Mouse (Mus musculus) liver, embryonic 15.5 days (tissue): ENCODE data around the gene Map3k5. TPM values are rescaled to one million over a fixed set of nuclear protein-coding genes. Genes with fewer than 3 reads are reported as not detected.

ENCODE experiments used
- ATAC-seq: fragments of 200-750 bp; cut with Nextera tagmentation; 2 replicates; pipeline ENCODE4 v1.8.0; 2017; ENCODE audit warnings: moderate number of reproducible peaks, mild to moderate bottlenecking, moderate library complexity; ENCODE audit not compliant: insufficient read depth
- H3K27ac ChIP-seq: fragments of 300-500 bp; sonication (generic); replicated peaks from 2 replicates; pipeline ENCODE4 v1.5.1; 2015; ENCODE audit warnings: mild to moderate bottlenecking, inconsistent platforms
- H3K27me3 ChIP-seq: fragments of 300-500 bp; sonication (generic); 2 replicates; pipeline ENCODE4 v1.6.1; 2015; ENCODE audit warnings: mild to moderate bottlenecking, inconsistent platforms
- H3K36me3 ChIP-seq: fragments of 300-500 bp; sonication (generic); replicated peaks from 2 replicates; pipeline ENCODE4 v1.6.1; 2015; ENCODE audit warnings: moderate library complexity, mild to moderate bottlenecking, inconsistent platforms
- H3K4me1 ChIP-seq: fragments of 300-500 bp; sonication (generic); replicated peaks from 2 replicates; pipeline ENCODE4 v1.6.1; 2015; ENCODE audit warnings: inconsistent platforms
- H3K4me2 ChIP-seq: fragments of 300-500 bp; sonication (generic); 2 replicates; pipeline ENCODE4 v1.6.1; 2015; ENCODE audit warnings: moderate library complexity, mild to moderate bottlenecking, inconsistent platforms
- H3K4me3 ChIP-seq: fragments of 300-500 bp; sonication (generic); replicated peaks from 2 replicates; pipeline ENCODE4 v1.5.1; 2015; ENCODE audit warnings: mild to moderate bottlenecking, inconsistent platforms
- H3K9ac ChIP-seq: fragments of 300-500 bp; sonication (generic); 2 replicates; pipeline ENCODE4 v1.6.1; 2015; ENCODE audit warnings: moderate library complexity, mild to moderate bottlenecking, inconsistent platforms
- H3K9me3 ChIP-seq: fragments of 300-500 bp; sonication (generic); replicated peaks from 2 replicates; pipeline ENCODE4 v1.6.1; 2016; ENCODE audit warnings: inconsistent platforms
- WGBS: fragments of 180-500 bp; shearing (Covaris S2); methylation state at CpG from one replicate; pipeline ENCODE4 v1.1.7; 2015; ENCODE audit warnings: mixed read lengths; ENCODE audit not compliant: insufficient replicate concordance; 5-methylcytosine and 5-hydroxymethylcytosine counted together
- polyA plus RNA-seq: library from polyadenylated mRNA; unstranded; fragments of >200 nt; fragmentation: Nextera tagmentation; extraction: Ambion mirVana; gene quantifications from 2 replicates; pipeline ENCODE4 v1.2.1, GENCODE M21; 2015

The Map3k5 gene
- polyA plus RNA-seq, 1 experiment from 2014 or later: 0.79 TPM

GRCm38 (mm10) chr10:19935295-19935623 lies 987 bp downstream of the Map3k5 start:
- Histone ChIP-seq H3K36me3 (no peaks in the 10 kb centered on the region), H3K27ac (no peak overlapping the region), H3K4me1 (peaks cover 19% of the 10 kb centered on the region), H3K9me3 (no peaks in the 10 kb centered on the region), H3K4me2 (peak overlapping the region; percentile 77), H3K4me3 (peak overlapping the region; percentile 65), H3K9ac (no peak overlapping the region), H3K27me3 (peaks cover 50% of the 10 kb centered on the region)
- no peak for ATAC-seq
- 8% methylated on average over 10 of the region's 10 CpGs for WGBS

GRCm38 (mm10) chr10:19935821-19936367 lies 1.6 kb downstream of the Map3k5 start:
- Histone ChIP-seq H3K36me3 (no peaks in the 10 kb centered on the region), H3K9ac (no peak overlapping the region), H3K4me2 (peak overlapping the region; percentile 77), H3K27me3 (peaks cover 50% of the 10 kb centered on the region), H3K4me3 (0 out of 2 replicates have a peak overlapping the region, but pooled peaks have one; percentile 65), H3K27ac (no peak overlapping the region), H3K4me1 (peaks cover 19% of the 10 kb centered on the region), H3K9me3 (no peaks in the 10 kb centered on the region)
- ATAC-seq: no peak
- WGBS: 55% methylated on average over 4 of the region's 4 CpGs

DNA sequence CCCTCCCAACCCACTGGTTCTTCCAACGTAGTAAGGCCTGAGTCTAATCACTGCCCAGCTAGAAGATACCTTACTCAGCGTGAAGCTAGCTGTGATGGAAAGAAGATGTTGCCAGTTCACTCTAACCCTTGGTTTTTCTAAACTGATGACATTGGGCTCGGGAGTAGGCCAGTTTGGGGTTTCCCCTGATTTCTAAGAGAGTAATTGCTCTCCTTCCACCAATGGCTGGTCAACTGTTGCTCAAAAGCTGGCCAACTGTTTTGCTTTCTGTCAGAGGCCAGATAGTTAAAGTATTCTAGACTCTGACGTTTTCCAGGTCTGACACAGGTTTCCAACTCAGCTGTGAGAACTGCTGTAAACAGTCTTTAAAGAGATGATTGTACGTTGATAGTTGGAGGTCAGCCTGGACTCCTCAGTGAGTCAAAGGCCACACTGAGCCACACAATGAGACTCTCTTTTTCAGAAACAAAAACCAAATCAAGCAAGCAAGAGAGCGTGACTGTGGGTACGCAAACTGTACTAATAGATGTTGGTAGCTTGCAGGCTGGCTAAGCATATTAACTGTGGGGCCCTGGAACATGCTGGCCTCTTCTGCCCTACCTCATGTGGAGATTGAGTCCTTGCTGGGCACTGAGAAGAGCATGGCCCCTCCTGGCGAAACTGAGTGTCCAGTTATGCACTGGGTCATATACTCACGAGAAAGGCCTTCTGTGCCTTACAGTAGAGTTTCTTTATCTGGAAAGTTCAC lies 2.9 kb downstream of the Map3k5 start:
- peaks cover 19% of the 10 kb centered on the region for H3K4me1 ChIP-seq
- no peaks in the 10 kb centered on the region for H3K9me3 ChIP-seq
- no peak overlapping the region for H3K9ac ChIP-seq
- H3K4me3 ChIP-seq: no peak overlapping the region
- H3K27me3 ChIP-seq: peaks cover 47% of the 10 kb centered on the region
- 0 out of 2 replicates have a peak overlapping the region, but pooled peaks have one; percentile 24 for H3K27ac ChIP-seq
- 45% methylated on average over 9 of the region's 9 CpGs for WGBS
- H3K4me2 ChIP-seq: peak overlapping the region; percentile 32
- no peak for ATAC-seq
- no peaks in the 10 kb centered on the region for H3K36me3 ChIP-seq

- WGBS: 62% methylated on average over 6 of the region's 6 CpGs
- peaks cover 31% of the 10 kb centered on the region for H3K27me3 ChIP-seq
- no peaks in the 10 kb centered on the region for H3K36me3 ChIP-seq
- H3K9ac ChIP-seq: no peak overlapping the region
- no peak for ATAC-seq
- no peaks in the 10 kb centered on the region for H3K9me3 ChIP-seq
- H3K27ac ChIP-seq: no peak overlapping the region
- H3K4me1 ChIP-seq: peaks cover 19% of the 10 kb centered on the region
- H3K4me2 ChIP-seq: no peak overlapping the region
- no peak overlapping the region for H3K4me3 ChIP-seq
These were observed 4.5 kb downstream of the Map3k5 start for GRCm38 (mm10) chr10:19938738-19939137.

- Histone ChIP-seq H3K27me3 (peaks cover 25% of the 10 kb centered on the region), H3K27ac (0 out of 2 replicates have a peak overlapping the region, but pooled peaks have one; percentile 4), H3K9ac (no peak overlapping the region), H3K36me3 (no peaks in the 10 kb centered on the region), H3K4me3 (no peak overlapping the region), H3K9me3 (no peaks in the 10 kb centered on the region), H3K4me1 (peaks cover 18% of the 10 kb centered on the region), H3K4me2 (0 out of 2 replicates have a peak overlapping the region, but pooled peaks have one; percentile 13)
- no peak for ATAC-seq
- 20% methylated on average over 8 of the region's 8 CpGs for WGBS
These were observed 5.0 kb downstream of the Map3k5 start for GRCm38 (mm10) chr10:19939282-19939705.

- ATAC-seq: no peak
- Histone ChIP-seq H3K36me3 (no peaks in the 10 kb centered on the region), H3K9me3 (no peaks in the 10 kb centered on the region), H3K9ac (no peak overlapping the region), H3K4me3 (no peak overlapping the region), H3K27me3 (peaks cover 17% of the 10 kb centered on the region), H3K4me1 (peaks cover 15% of the 10 kb centered on the region), H3K4me2 (peak overlapping the region; percentile 2; the same call in 1 of the 2 replicates), H3K27ac (0 out of 2 replicates have a peak overlapping the region, but pooled peaks have one; percentile 21)
- 66% methylated on average over 7 of the region's 7 CpGs for WGBS
These were observed 5.9 kb downstream of the Map3k5 start for GRCm38 (mm10) chr10:19940127-19940526.

DNA sequence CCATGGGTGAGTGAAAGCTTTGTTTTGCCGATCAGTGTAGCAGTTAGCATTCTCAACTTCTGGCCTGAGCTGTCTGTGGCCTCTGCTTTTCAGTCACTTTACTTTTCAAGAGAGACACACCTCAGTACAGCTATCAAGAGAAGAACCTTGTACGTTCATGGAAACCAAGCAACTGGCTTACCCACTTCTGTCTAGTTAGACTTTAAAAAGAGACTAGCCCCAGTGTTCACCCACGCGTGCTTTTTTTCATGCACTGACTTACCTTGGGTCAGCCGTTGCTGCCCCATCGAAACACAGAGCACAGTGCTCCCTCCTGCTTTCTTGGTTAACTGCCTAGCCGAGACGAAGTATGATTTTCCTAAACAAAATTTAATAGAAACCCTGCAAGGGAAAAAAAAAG lies 6.4 kb downstream of the Map3k5 start:
- Histone ChIP-seq H3K9me3 (no peaks in the 10 kb centered on the region), H3K4me3 (no peak overlapping the region), H3K9ac (no peak overlapping the region), H3K4me2 (no peak overlapping the region), H3K36me3 (no peaks in the 10 kb centered on the region), H3K27ac (0 out of 2 replicates have a peak overlapping the region, but pooled peaks have one; percentile 21), H3K4me1 (peaks cover 15% of the 10 kb centered on the region), H3K27me3 (peaks cover 12% of the 10 kb centered on the region)
- WGBS: 55% methylated on average over 8 of the region's 8 CpGs
- ATAC-seq: no peak

- 12% methylated on average over 6 of the region's 6 CpGs for WGBS
These were observed 6.8 kb downstream of the Map3k5 start for GRCm38 (mm10) chr10:19941063-19941462.

DNA sequence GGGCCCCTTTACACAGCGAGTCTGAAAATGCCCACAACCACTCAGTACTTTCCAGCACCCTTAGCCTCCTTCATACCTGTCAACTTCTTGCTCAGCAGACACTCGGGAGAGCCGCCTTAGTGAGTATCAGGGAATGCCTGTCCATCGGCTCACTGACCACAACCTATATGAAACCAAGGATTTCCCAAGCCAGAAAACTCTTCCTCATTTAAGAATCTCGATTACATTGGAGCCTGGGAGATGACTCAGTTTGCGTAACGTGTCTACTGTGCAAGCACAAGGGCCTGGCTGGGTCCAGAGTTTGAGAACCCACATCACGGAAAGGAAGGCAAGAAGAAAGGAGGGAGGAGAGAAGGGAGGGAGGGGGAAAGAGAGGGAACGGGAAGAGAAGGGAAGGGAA lies 7.6 kb downstream of the Map3k5 start:
- ATAC-seq: no peak

More at GRCm38 (mm10) chr10:19941063-19941462, 6.8 kb downstream of the Map3k5 start:
- Histone ChIP-seq H3K36me3 (no peaks in the 10 kb centered on the region), H3K9ac (no peak overlapping the region), H3K9me3 (no peaks in the 10 kb centered on the region), H3K27me3 (peaks cover 8% of the 10 kb centered on the region; the same call in 1 of the 2 replicates), H3K4me3 (no peak overlapping the region), H3K4me2 (no peak overlapping the region), H3K27ac (peak overlapping the region; percentile 15; the same call in 1 of the 2 replicates), H3K4me1 (peaks cover 15% of the 10 kb centered on the region)
- ATAC-seq: no peak

DNA sequence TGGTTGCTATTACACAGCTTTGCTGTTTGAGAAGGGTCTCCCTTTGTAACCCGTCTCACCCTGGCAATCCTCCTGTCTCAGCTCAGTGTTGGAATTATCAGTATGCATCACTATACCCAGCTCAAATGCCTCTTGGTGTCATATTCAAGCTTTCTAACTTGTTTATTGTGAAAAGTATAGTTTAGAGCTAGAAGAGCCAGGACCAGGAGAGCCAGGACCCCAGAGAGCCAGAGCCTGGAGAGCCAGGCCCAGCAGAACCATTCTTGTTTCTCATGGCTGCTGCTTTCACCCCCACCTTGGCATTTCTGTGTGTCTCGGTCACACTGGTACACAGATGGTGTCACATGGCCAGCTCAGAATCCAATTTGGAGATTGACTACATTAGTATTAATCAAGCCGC lies 8.3 kb downstream of the Map3k5 start:
- no peak overlapping the region for H3K9ac ChIP-seq
- no peaks in the 10 kb centered on the region for H3K9me3 ChIP-seq
- no peaks in the 10 kb centered on the region for H3K27me3 ChIP-seq
- H3K27ac ChIP-seq: no peak overlapping the region
- H3K4me2 ChIP-seq: no peak overlapping the region
- no peaks in the 10 kb centered on the region for H3K36me3 ChIP-seq
- no peak overlapping the region for H3K4me3 ChIP-seq
- H3K4me1 ChIP-seq: peaks cover 11% of the 10 kb centered on the region; the same call in 1 of the 2 replicates
- ATAC-seq: no peak
- WGBS: 77% methylated on average over 3 of the region's 3 CpGs

More for the DNA sequence above, 7.6 kb downstream of the Map3k5 start:
- Histone ChIP-seq H3K4me3 (no peak overlapping the region), H3K4me2 (no peak overlapping the region), H3K9me3 (no peaks in the 10 kb centered on the region), H3K27me3 (0 out of 2 replicates have a peak, but pooled peaks cover 2% of the 10 kb centered on the region), H3K27ac (no peak overlapping the region), H3K9ac (no peak overlapping the region), H3K36me3 (no peaks in the 10 kb centered on the region), H3K4me1 (peaks cover 15% of the 10 kb centered on the region)
- WGBS: 60% methylated on average over 9 of the region's 9 CpGs

DNA sequence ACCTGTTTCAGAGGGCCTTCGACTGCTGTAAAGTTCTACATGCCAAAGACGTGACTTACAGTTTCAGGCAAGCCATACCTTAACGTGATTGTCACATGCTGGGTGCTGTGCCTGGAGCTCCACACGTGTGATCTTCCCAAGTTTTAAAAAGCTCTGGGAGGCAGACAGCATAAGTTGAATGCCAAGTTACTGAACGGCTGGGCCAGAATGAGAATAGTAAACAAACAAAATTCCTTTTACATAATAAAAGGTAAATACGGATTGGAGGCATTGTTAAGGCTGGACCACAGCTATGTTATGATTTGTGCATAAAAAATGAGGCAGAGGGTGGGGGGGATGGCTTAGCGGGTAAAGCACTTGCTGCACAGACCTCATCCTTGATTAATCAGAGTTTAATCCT lies 11.4 kb downstream of the Map3k5 start:
- Histone ChIP-seq H3K36me3 (no peaks in the 10 kb centered on the region), H3K9me3 (no peaks in the 10 kb centered on the region), H3K4me2 (no peak overlapping the region), H3K9ac (no peak overlapping the region), H3K4me3 (no peak overlapping the region), H3K27me3 (no peaks in the 10 kb centered on the region), H3K4me1 (0 out of 2 replicates have a peak, but pooled peaks cover 2% of the 10 kb centered on the region), H3K27ac (no peak overlapping the region)
- WGBS: 61% methylated on average over 7 of the region's 7 CpGs
- ATAC-seq: no peak
